Mouse (Mus musculus) ovary, postnatal 10 days (tissue): ENCODE results near the gene Smcr8.
A peak's percentile ranks its signal among the peaks of the same experiment; 100 is the strongest.
"Not testable (repeated sequence)": the region's sequence is repeated elsewhere in the genome, so short reads cannot be mapped to it uniquely, and the experiment has no call there.

Experiments
- DNase-seq: peaks from one replicate; pipeline ENCODE4 v3.0.0; 2022; ENCODE audit warnings: low spot score

Gene Smcr8

DNA sequence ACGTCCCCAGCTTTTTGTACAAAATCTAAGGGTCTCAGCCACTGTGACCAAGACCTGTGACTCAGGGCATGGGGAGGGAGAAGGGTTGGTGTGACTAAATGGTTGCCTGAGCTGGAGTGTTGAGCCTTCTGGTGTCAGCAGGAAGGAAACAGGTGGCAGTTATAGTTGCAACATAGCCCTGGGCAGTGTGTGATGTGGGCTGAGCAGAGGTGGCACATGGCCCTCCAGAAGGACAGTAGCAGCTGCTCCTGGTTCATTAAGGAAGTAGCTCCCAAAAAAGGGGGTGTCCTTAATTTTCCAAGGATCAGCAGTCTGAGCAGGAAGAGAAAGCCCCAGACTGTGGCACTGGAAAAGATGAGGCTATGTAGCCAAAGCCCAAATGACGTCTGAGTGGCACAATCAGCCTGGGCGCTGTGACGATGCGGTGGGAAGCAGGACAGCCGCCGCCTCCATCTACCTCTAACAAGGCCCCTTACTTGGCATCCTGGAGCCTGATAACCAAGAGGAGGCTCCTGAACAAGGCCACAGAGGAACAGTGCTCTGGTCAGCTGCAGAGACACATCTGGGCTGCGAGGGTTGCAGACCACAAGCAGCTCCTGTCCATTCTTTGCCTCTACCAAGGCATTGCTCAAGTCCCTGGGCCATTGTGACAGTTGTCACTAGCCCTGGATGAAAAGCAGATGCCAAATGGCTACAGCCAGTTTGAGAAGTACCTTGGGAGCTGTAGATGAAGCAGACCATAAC is 7.0 kb downstream of the Smcr8 start:
- no peak for DNase-seq

DNA sequence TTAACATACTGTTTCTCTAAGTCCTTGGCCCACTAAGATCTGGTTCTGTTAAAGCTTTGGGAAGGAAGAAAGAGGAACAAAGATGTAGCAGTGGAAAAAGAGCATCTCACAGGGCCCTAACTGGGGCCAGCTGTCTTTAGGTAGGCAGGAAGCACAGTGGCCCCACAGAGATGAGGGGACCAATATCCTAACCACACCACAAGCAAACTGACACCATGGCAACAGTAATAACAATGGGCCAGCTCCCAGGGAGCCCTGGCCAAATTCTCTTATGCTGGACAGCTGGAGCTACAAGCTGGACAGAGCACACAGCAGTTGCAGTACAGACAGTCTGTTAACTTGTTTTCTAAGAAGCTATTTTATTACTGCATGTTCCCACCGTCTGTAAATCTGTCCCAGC is 10.3 kb downstream of the Smcr8 start:
- DNase-seq, result no peak

DNA sequence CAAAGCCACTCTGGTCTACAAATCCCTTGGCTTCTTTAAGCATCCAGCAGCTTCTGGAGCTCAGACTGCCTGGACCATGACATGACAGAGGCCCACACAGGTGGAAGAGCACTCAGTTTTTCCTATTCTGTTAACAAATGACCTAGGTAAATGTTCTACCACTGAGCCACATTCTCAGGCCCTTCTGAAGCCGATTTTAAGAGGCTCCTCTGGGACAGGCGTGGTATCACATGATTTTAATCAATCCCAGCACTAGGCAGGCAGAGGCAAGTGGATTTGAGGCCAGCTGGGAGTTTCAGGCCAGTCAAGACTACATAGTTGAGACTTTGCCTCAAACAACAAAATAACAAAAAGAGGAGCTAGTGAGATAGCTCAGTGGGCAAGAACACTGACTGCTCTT is 13.1 kb downstream of the Smcr8 start:
- DNase-seq, result no peak

DNA sequence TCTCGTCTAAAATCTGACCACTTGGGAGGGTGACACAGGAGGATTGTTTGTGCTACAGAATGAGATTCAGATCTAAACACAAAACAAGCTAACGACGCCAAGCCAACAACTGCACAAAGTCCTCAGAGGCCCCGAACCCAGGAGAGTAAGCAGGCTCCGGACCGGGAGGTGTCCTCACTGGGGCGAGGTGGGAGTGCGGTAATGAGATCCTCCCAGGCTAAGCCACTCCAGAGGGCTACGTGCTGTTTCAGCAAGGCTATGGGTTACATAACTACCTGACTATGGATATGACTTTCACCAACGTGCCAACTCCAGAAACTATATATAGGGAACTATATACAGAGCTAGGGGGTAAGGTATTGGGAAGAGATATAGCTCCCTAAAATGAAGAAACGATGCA is 19.0 kb downstream of the Smcr8 start:
- DNase-seq, result no peak

DNA sequence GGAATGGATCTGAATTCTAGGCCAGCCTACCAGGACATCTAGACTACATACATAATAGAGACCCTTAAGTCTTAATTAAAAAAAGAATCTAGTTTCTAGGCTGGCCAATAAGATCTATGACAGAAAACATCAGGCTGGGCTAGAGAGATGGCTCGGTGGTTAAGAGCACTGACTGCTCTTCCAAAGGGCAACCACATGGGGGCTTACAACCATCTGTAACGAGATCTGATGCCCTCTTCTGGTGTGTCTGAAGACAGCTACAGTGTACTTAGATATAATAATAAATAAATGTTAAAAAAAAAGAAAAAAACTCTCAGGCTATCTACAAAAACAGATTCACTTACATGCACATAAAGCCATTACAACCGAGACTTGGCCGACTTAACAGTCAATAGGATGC is 22.7 kb downstream of the Smcr8 start:
- DNase-seq, result no peak

DNA sequence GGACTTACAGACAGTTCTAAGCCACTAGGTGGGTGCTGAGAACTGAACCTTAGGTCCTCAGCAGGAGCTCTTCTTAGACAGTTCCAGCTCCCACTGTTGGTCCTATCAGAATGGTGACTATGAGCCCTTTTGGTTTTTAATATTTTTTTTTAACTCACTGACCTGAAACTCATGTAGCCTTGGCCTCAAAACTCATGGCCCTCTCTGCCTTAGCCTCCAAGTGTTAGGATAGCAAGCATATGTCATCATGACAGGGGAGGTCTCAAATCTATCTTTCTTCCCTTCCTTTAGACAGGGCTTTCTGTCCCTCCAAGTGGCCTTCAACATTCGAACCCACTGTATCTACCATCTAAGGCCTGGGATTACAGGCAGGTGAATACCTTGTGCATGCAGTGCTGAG is 23.6 kb downstream of the Smcr8 start:
- DNase-seq, result no peak

DNA sequence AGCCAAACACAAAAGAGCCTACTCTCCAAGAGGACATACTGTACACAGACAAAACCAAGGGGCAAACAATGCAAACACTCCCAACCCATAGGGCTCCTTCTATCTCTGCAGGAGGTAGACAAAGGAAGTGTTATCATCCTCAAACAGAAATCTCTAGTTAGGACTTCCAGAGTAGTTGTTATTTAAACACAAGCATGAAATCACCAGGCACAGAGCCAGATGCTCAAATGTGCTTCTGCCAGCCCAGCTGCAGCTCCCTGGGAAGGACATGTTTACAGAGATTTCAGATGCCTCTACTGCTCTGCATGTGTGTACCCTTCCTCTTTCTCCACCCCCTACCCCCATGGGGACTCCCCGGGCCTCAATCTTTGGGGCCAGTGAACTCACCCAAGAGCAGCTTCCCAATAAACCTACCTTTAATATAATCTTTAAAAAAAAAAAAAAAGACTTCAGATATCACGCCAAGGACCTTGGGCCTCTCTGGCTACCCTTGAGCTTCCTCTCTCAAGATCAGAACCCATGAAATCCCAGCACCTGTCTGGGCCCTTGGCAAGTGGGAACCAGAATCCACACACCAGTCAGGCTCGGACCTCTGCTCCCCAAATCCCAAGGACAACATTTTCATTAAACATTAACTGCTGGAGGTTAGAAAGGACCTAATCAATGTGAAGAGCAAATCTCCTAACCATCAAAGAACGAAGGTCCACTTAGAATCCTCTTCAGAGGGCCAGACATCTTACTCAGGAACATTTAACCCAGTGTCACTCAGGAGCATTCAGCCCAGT is 31.2 kb downstream of the Smcr8 start:
- peak; percentile 13 for DNase-seq

DNA sequence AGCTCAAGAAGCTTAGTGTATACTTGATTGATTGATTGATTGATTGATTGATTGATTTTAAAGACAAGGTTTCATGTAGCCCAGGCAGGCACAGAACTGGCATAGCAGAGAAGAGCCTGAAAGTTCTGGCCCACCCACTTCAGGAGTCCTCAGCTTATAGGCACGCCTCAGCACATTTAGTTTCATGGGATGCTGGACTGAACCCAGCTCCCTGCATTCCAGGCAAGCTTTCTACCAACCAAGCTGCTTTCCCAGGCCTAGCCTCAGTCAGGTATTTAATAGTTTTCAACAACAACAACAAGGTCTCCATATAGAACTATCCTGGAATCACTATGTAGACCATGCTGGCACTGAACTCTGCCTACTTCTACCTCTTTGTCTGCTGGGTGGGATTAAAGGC is 32.2 kb downstream of the Smcr8 start:
- DNase-seq, result no peak

DNA sequence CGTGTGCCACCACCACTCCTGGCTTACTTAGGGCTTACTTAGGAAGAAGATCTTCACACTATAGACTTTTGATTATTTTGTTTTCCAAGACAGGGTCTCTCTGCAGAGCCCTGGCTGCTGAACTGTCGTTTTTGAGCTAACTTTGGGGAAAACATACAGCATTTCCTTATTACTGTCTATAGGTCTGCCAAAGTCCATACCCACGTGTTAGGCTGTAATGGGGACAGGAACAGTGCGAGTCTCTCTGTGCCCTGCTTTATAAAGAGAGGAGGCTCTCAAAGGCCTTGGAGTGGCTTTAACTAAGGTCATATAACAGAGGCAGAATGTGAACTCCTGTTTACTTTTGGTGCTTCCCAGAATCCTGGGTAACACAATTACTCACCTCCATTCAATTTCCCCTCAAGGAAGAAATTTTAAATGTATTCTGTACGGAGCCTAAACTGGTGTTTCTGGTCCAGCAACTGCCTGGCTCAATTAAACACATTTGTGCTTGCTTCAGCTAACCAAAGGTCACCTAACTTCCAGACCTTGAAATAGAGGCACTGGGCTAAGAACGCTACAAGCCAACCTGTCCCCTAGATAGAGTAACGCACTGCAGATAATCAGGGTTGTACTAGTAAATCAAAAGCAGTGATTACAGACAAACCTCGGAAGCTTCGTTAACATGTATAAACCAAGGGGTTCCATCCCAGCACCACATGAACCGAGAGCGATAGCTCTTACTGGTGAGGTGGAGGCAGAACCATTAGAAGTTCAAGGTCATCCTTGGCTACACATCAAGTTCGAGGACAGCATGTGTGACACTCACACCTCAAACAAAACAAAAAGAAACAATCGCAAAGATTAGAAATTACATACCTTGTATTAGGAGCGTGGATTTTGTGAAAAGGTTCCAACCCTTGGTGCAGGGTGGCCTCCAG is 33.0 kb downstream of the Smcr8 start:
- no peak for DNase-seq

DNA sequence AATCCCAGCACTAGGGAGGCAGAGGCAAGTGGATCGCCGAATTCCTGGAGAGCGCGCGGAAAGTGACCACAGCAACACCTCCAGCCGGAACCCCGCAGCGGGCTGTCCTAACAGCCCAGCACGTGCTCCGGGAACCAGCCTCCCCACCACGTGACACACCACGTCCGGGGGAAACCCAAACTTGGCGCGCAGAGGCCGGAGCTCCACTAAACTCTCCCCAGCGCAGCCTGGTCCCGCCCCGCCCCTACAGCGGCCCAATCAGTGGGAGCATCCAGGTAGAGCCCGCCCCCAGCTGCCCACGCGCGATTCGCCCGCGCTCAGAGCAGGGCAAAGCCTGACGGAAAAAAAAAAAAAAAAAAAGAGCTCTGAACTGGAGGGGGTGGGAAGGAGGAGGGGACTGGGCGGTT is 33.7 kb downstream of the Smcr8 start:
- peak; percentile 80 for DNase-seq

DNA sequence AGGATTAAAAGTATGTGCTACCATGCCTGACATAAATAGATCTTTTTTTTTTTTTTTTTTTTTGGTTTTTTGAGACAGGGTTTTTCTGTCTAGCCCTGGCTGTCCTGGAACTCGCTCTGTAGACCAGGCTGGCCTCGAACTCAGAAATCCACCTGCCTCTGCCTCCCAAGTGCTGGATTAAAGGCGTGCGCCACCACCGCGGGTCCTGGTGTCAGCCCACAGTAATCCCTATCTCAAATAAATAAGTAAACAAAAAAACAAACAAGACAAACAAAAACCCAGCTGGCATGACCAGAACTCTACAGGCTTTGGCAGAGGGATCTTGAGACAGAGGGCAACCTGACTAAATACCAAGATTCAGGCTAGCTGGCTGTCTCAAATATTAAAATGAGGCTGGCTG is 34.3 kb downstream of the Smcr8 start, which contains the start of gene Shmt1:
Shmt1 (minus strand) TSS at position 101 of the 400 bp plus-strand sequence.
- DNase-seq, result not testable (repeated sequence)

DNA sequence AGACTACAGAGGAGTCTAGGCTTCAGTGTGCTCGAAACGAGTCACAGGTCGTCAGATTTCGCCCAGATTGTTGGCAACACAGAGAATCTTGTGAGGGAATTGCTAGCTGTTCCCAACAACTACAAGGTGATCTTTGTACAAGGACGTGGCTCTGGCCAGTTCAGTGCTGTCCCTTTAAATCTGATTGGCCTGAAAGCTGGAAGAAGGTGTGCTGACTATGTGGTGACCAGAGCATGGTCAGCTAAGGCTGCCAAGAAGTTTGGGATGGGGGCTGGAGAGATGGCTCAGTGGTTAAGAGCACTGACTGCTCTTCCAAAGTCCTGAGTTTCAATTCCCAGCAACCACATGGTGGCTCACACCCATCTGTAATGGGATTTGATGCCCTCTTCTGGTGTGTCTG is 39.1 kb downstream of the Smcr8 start:
- no peak for DNase-seq

DNA sequence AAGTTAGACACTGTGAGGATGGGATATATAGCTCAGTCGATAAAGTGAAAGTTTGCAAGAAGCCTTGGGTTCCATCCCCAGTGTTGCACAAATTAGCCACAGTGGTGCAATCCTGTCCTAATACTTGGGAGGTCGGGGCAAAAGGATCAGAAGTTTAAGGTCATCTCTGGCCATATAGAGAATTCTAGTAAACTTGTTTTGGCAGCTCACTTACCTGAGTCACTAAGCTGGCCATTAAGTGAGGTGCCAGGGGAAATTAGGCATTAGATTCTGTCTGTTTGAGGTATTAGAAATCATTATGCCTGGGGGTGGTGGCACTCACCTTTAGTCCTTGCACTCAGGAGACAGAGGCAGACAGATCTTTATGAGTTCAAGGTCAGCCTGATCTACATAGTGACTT is 46.4 kb downstream of the Smcr8 start:
- DNase-seq, result no peak

DNA sequence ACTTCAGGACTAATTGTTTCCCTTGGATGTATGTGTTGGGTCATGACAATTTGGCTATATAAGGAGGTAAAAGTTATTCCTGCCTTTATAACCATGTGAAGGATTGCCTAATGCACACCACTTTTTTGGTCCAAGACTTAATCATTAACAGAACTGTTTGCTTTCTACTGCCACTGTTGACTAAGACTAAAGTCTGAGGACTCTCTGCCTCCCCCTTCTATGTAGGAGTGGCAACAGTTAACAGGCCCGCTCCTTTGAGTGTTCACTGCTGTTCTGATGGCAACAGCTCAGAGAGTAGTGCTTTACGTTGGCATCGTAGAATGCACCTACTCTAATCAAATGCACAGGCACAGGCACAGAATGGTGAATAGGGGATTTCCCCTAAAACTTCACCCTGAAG is 47.9 kb downstream of the Smcr8 start:
- DNase-seq, result no peak

DNA sequence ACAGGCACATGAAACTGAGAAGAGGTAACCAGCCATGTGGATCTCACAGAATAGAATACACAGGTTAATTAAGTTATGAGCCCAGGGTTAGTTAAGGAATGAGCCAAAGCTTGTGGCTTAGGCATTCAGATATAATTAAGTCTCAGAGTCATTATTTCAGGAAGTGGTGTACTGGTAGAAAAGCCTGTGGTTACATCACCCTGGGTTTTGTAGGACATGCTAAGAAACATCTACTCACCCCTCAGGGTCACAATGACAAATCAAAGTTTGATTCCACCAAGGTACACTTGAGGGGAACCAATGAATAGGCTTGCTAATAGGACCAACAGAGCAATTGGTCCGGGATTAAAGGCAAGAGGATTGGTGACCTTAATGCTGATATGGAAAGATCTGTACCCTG is 49.4 kb downstream of the Smcr8 start:
- no peak for DNase-seq

DNA sequence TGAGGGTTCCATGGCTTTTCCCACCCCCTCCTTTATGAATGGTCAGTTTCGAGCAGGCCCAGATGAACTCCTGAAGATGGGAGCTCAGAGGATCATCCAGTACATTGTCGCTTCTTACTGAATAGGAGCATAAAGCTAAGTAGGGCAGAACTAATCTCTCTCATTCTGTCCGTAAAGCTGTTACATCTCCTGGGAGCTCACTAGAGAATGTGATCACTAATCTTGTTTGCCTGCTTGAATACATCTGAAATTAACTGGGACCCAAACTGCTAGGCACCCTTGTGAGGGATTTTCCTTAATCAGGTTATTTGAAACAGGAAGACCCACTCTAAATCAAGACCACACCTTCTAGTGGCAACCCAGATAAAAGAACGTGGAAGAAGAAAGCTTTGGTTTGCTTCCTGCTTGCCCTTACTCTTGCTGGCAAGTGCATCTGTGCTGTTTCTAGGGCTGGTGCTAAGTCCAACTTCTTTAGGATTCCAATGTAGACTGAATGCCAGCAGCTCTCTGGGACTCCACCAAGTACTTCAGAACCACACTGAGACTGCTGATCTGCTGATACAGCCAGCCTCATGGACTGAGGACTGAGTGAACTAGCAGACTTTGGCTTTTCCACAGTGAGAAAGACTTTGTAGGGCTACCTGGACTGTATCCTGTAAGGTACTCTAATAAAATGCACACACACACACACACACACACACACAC is 50.1 kb downstream of the Smcr8 start:
- DNase-seq, result no peak

DNA sequence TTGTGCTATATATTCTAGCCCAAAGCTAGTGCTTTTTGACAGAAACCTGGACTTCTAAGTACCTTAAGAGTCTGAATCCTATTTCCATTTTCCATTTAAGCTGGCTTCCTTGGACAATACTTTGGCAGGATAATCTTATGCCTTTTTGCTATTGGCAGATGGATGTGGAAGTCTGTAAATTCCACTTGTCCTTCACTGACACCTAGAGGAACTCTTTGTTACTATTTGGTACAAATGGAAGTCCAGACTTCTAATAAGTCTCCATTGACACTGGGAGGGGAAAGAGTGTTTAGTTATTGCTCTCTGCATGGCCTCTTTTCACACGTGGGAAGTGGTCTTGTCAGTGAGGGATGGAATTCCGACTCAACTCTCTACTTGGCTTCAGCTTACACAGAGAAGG is 51.6 kb downstream of the Smcr8 start:
- no peak for DNase-seq

DNA sequence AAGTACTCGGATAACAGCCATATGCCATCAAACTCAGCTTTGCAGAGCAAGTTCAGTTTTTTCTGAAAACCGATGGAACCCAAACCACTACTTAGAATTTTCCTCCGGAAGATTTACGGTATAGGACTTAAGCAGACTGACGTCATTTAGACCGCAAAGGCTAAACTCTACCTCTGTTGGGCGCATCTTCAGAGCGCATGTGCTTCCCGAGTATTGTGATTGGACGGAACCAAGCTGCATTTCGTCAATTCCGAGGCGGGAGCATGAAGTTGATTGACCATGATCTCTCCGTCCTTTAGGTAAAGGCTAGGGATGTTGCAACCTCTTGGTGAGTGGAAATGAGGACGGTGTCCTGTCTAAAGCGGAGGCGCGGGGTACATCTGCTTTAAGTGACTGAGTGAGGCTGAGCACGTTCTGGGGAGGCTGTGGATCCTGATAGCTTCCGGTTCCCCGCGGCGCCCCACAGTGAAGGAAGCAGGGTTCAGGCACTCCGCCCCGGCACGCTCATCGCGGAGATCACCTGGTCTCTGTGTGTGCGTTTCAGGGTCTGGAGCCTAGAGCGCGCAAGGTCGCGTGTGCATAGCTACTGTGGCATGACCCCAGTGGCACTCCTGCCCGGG is 53.2 kb downstream of the Smcr8 start, which contains the start of gene Dhrs7b:
Dhrs7b (plus strand) TSS at position 199 of the 620 bp plus-strand sequence.
- peak; percentile 61 for DNase-seq

DNA sequence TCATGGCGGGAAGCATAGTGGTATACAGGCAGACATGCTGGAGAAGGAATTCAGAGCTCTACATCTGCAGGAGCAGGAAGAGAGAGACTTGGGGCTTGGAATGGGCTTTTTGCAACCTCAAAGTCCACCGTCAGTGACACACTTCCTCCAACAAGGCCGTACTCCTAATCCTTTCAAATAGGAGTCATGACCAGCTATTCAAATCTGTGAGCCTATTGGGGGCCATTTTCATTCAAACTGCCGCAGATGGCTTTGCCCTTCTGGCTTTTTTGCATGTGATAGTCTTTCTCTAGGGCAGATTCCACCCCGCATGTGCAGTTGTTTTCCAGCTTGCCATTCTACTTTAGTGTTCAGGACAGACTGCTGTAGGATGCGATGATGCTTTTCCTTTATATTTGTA is 59.6 kb downstream of the Smcr8 start:
- DNase-seq, result no peak
